Mouse (Mus musculus): ENCODE results near the gene Dguok. TPM values are rescaled to one million over a fixed set of nuclear protein-coding genes. Genes with fewer than 3 reads are reported as not detected.

The Dguok gene
- polyA plus RNA-seq, 1 experiment: 27.6 TPM

GRCm38 (mm10) chr6:83438584-83438983, 68.2 kb downstream of the Dguok start:
- Histone ChIP-seq H3K79me2 (ENCODE audit: control insufficient read depth, insufficient read depth) (peaks cover 87% of the 10 kb centered on the region), H3K4me3 (ENCODE audit: insufficient read depth, poor library complexity, severe bottlenecking) (no peak overlapping the region), H3K27me3 (ENCODE audit: control insufficient read depth, insufficient read depth, insufficient read length) (no peaks in the 10 kb centered on the region), H3K79me3 (ENCODE audit: low read depth) (peaks cover 32% of the 10 kb centered on the region), H3ac (ENCODE audit: control insufficient read depth, insufficient read length, low read depth) (no peak overlapping the region), H3K36me3 (ENCODE audit: control insufficient read depth, insufficient read depth) (peaks cover 19% of the 10 kb centered on the region)
- no peak for TF ChIP-seq FOSL1 (IDR thresholded peaks at IDR 0.05; ENCODE audit: insufficient read depth, low read length, poor library complexity, severe bottlenecking)
- TF ChIP-seq CEBPB (IDR thresholded peaks at IDR 0.05; ENCODE audit: low read depth): no peak
- no peak for TF ChIP-seq CTCF (IDR thresholded peaks at IDR 0.05; ENCODE audit: control insufficient read depth, insufficient read depth, insufficient read length)
- TF ChIP-seq MYOG (IDR thresholded peaks at IDR 0.05; ENCODE audit: control insufficient read depth, extremely low read depth, insufficient read length): no peak
- TF ChIP-seq MAX (IDR thresholded peaks at IDR 0.05): no peak
- TF ChIP-seq MYOD1 (IDR thresholded peaks at IDR 0.05; ENCODE audit: control insufficient read depth, insufficient read length, low read depth): no peak
- no peak for TF ChIP-seq USF1 (IDR thresholded peaks at IDR 0.05; ENCODE audit: low read depth)

- H3K79me2 ChIP-seq (ENCODE audit: control insufficient read depth, insufficient read depth): peaks cover 91% of the 10 kb centered on the region
- peaks cover 36% of the 10 kb centered on the region for H3K79me3 ChIP-seq (ENCODE audit: low read depth)
- no peak overlapping the region for H3ac ChIP-seq (ENCODE audit: control insufficient read depth, insufficient read length, low read depth)
- no peaks in the 10 kb centered on the region for H3K27me3 ChIP-seq (ENCODE audit: control insufficient read depth, insufficient read depth, insufficient read length)
- peaks cover 26% of the 10 kb centered on the region for H3K36me3 ChIP-seq (ENCODE audit: control insufficient read depth, insufficient read depth)
- H3K4me3 ChIP-seq (ENCODE audit: insufficient read depth, poor library complexity, severe bottlenecking): no peak overlapping the region
- TF ChIP-seq CTCF (IDR thresholded peaks at IDR 0.05; ENCODE audit: control insufficient read depth, insufficient read depth, insufficient read length): no peak
- no peak for TF ChIP-seq FOSL1 (IDR thresholded peaks at IDR 0.05; ENCODE audit: insufficient read depth, low read length, poor library complexity, severe bottlenecking)
- TF ChIP-seq MYOD1 (IDR thresholded peaks at IDR 0.05; ENCODE audit: control insufficient read depth, insufficient read length, low read depth): no peak
- TF ChIP-seq MAX (IDR thresholded peaks at IDR 0.05): no peak
- no peak for TF ChIP-seq USF1 (IDR thresholded peaks at IDR 0.05; ENCODE audit: low read depth)
- TF ChIP-seq CEBPB (IDR thresholded peaks at IDR 0.05; ENCODE audit: low read depth): no peak
- TF ChIP-seq MYOG (IDR thresholded peaks at IDR 0.05; ENCODE audit: control insufficient read depth, extremely low read depth, insufficient read length): no peak
Measured at GRCm38 (mm10) chr6:83437802-83438201, 69.0 kb downstream of the Dguok start.

GRCm38 (mm10) chr6:83437225-83437624, 69.5 kb downstream of the Dguok start:
- Histone ChIP-seq H3ac (ENCODE audit: control insufficient read depth, insufficient read length, low read depth) (no peak overlapping the region), H3K4me3 (ENCODE audit: insufficient read depth, poor library complexity, severe bottlenecking) (no peak overlapping the region), H3K36me3 (ENCODE audit: control insufficient read depth, insufficient read depth) (peaks cover 31% of the 10 kb centered on the region), H3K79me2 (ENCODE audit: control insufficient read depth, insufficient read depth) (peaks cover 93% of the 10 kb centered on the region), H3K27me3 (ENCODE audit: control insufficient read depth, insufficient read depth, insufficient read length) (no peaks in the 10 kb centered on the region), H3K79me3 (ENCODE audit: low read depth) (peaks cover 40% of the 10 kb centered on the region)
- TF ChIP-seq FOSL1 (IDR thresholded peaks at IDR 0.05; ENCODE audit: insufficient read depth, low read length, poor library complexity, severe bottlenecking) (no peak), MAX (IDR thresholded peaks at IDR 0.05) (no peak), CEBPB (IDR thresholded peaks at IDR 0.05; ENCODE audit: low read depth) (no peak), CTCF (IDR thresholded peaks at IDR 0.05; ENCODE audit: control insufficient read depth, insufficient read depth, insufficient read length) (no peak), MYOD1 (IDR thresholded peaks at IDR 0.05; ENCODE audit: control insufficient read depth, insufficient read length, low read depth) (no peak), USF1 (IDR thresholded peaks at IDR 0.05; ENCODE audit: low read depth) (no peak)

GRCm38 (mm10) chr6:83436547-83436946, 70.2 kb downstream of the Dguok start:
- Histone ChIP-seq H3ac (ENCODE audit: control insufficient read depth, insufficient read length, low read depth) (no peak overlapping the region), H3K79me2 (ENCODE audit: control insufficient read depth, insufficient read depth) (peaks cover 93% of the 10 kb centered on the region), H3K36me3 (ENCODE audit: control insufficient read depth, insufficient read depth) (peaks cover 31% of the 10 kb centered on the region), H3K79me3 (ENCODE audit: low read depth) (peaks cover 45% of the 10 kb centered on the region), H3K4me3 (ENCODE audit: insufficient read depth, poor library complexity, severe bottlenecking) (no peak overlapping the region), H3K27me3 (ENCODE audit: control insufficient read depth, insufficient read depth, insufficient read length) (no peaks in the 10 kb centered on the region)
- no peak for TF ChIP-seq FOSL1 (IDR thresholded peaks at IDR 0.05; ENCODE audit: insufficient read depth, low read length, poor library complexity, severe bottlenecking)
- no peak for TF ChIP-seq MYOD1 (IDR thresholded peaks at IDR 0.05; ENCODE audit: control insufficient read depth, insufficient read length, low read depth)
- TF ChIP-seq MAX (IDR thresholded peaks at IDR 0.05): no peak
- TF ChIP-seq MYOG (IDR thresholded peaks at IDR 0.05; ENCODE audit: control insufficient read depth, extremely low read depth, insufficient read length): no peak
- TF ChIP-seq CEBPB (IDR thresholded peaks at IDR 0.05; ENCODE audit: low read depth): no peak
- TF ChIP-seq USF1 (IDR thresholded peaks at IDR 0.05; ENCODE audit: low read depth): no peak
- TF ChIP-seq CTCF (IDR thresholded peaks at IDR 0.05; ENCODE audit: control insufficient read depth, insufficient read depth, insufficient read length): no peak

- Histone ChIP-seq H3K27me3 (ENCODE audit: control insufficient read depth, insufficient read depth, insufficient read length) (no peaks in the 10 kb centered on the region), H3K79me2 (ENCODE audit: control insufficient read depth, insufficient read depth) (peaks cover 84% of the 10 kb centered on the region), H3ac (ENCODE audit: control insufficient read depth, insufficient read length, low read depth) (no peak overlapping the region), H3K36me3 (ENCODE audit: control insufficient read depth, insufficient read depth) (peaks cover 42% of the 10 kb centered on the region), H3K4me3 (ENCODE audit: insufficient read depth, poor library complexity, severe bottlenecking) (no peak overlapping the region), H3K79me3 (ENCODE audit: low read depth) (peaks cover 46% of the 10 kb centered on the region)
- TF ChIP-seq USF1 (IDR thresholded peaks at IDR 0.05; ENCODE audit: low read depth): no peak
Measured at GRCm38 (mm10) chr6:83435174-83435573, 71.6 kb downstream of the Dguok start.

GRCm38 (mm10) chr6:83433546-83433945, 73.2 kb downstream of the Dguok start:
- no peaks in the 10 kb centered on the region for H3K27me3 ChIP-seq (ENCODE audit: control insufficient read depth, insufficient read depth, insufficient read length)
- H3K36me3 ChIP-seq (ENCODE audit: control insufficient read depth, insufficient read depth): peaks cover 57% of the 10 kb centered on the region
- peaks cover 84% of the 10 kb centered on the region for H3K79me2 ChIP-seq (ENCODE audit: control insufficient read depth, insufficient read depth)
- no peak overlapping the region for H3ac ChIP-seq (ENCODE audit: control insufficient read depth, insufficient read length, low read depth)
- H3K79me3 ChIP-seq (ENCODE audit: low read depth): peaks cover 49% of the 10 kb centered on the region
- H3K4me3 ChIP-seq (ENCODE audit: insufficient read depth, poor library complexity, severe bottlenecking): no peak overlapping the region
- TF ChIP-seq MAX (IDR thresholded peaks at IDR 0.05): no peak
